Mouse (Mus musculus) gastrocnemius, postnatal 4 days (tissue): Measurements from ENCODE around the gene Saxo1. TPM values are rescaled to one million over a fixed set of nuclear protein-coding genes. Genes with fewer than 3 reads are reported as not detected.

ENCODE experiments used
- DNase-seq, 2 experiments: peaks; one replicate each; pipeline ENCODE4 v3.0.0; 2021 to 2022; ENCODE audit warnings: low spot score in 2 of 2, mixed read lengths in 2 of 2
- long read RNA-seq, 2 experiments: library from polyadenylated mRNA; stranded (forward); transcript quantifications; one replicate each; pipeline ENCODE4 v2.0.0; 2021
- total RNA-seq, 2 experiments: library from RNA; stranded (reverse); gene quantifications; 2 replicates each; pipeline ENCODE4 v1.2.3; 2021

The Saxo1 gene
- under 1 TPM in 1 of 2 experiments, not detected in 1; 0.32 TPM for total RNA-seq
- long read RNA-seq, experiment 1: 0 reads
- long read RNA-seq, experiment 2, partial matches to known transcripts: 0 of 1 reads
- long read RNA-seq, experiment 2, other reads (novel, unspliced or antisense): 1 of 1 reads

- no peak for DNase-seq
Measured at GRCm38 (mm10) chr4:86558228-86558627, at the start of gene Saxo1. Gene Saxo1 (minus strand): TSS chr4:86558328.

GRCm38 (mm10) chr4:86591304-86591703, 33.2 kb upstream of the Saxo1 start:
- no peak for DNase-seq

- DNase-seq: no peak
Measured at GRCm38 (mm10) chr4:86588236-86588635, 30.1 kb upstream of the Saxo1 start.

GRCm38 (mm10) chr4:86580591-86580990, 22.5 kb upstream of the Saxo1 start:
- DNase-seq: no peak

- DNase-seq: no peak
Measured at GRCm38 (mm10) chr4:86580056-86580455, 21.9 kb upstream of the Saxo1 start.

GRCm38 (mm10) chr4:86576630-86577225, 18.6 kb upstream of the Saxo1 start:
- DNase-seq: no peak

GRCm38 (mm10) chr4:86576120-86576541, 18.0 kb upstream of the Saxo1 start:
- DNase-seq: peak in 1 of 2 experiments; percentile 19

GRCm38 (mm10) chr4:86575283-86575983, 17.3 kb upstream of the Saxo1 start, which contains the start of gene Rraga:
Gene Rraga (plus strand): TSS chr4:86575668.
- peak; percentile 96 to 98 for DNase-seq

GRCm38 (mm10) chr4:86574939-86575282, 16.8 kb upstream of the Saxo1 start:
- no peak for DNase-seq

GRCm38 (mm10) chr4:86561061-86561460, 2.9 kb upstream of the Saxo1 start:
- DNase-seq: no peak

- DNase-seq: no peak
Measured at GRCm38 (mm10) chr4:86559006-86559405, 878 bp upstream of the Saxo1 start.

- DNase-seq: no peak
Measured at GRCm38 (mm10) chr4:86557371-86557770, 757 bp downstream of the Saxo1 start.

- DNase-seq: no peak
Measured at GRCm38 (mm10) chr4:86555035-86555707, 3.0 kb downstream of the Saxo1 start.

- no peak for DNase-seq
Measured at GRCm38 (mm10) chr4:86548332-86548731, 9.8 kb downstream of the Saxo1 start.

GRCm38 (mm10) chr4:86545615-86546014, 12.5 kb downstream of the Saxo1 start:
- no peak for DNase-seq

GRCm38 (mm10) chr4:86543999-86544398, 14.1 kb downstream of the Saxo1 start:
- DNase-seq: no peak

- DNase-seq: no peak
Measured at GRCm38 (mm10) chr4:86541573-86541972, 16.6 kb downstream of the Saxo1 start.

GRCm38 (mm10) chr4:86538936-86539335, 19.2 kb downstream of the Saxo1 start:
- no peak for DNase-seq

- DNase-seq: no peak
Measured at GRCm38 (mm10) chr4:86537972-86538371, 20.2 kb downstream of the Saxo1 start.

- no peak for DNase-seq
Measured at GRCm38 (mm10) chr4:86534091-86534481, 24.0 kb downstream of the Saxo1 start.

- no peak for DNase-seq
Measured at GRCm38 (mm10) chr4:86533406-86534090, 24.6 kb downstream of the Saxo1 start.
